Mouse (Mus musculus): Measurements from ENCODE around the gene Asic2. TPM values are rescaled to one million over a fixed set of nuclear protein-coding genes. Genes with fewer than 3 reads are reported as not detected.

The Asic2 gene
- polyA plus RNA-seq, 1 experiment from 2014 or later: 0.65 TPM

- Histone ChIP-seq H3K9me3 (no peaks in the 10 kb centered on the region), H3K4me1 (peaks cover 7% of the 10 kb centered on the region), H3K27ac (no peak overlapping the region), H3K27me3 (no peaks in the 10 kb centered on the region), H3K4me2 (replicated peaks) (no peak overlapping the region), H3K9ac (no peak overlapping the region), H3K36me3 (no peaks in the 10 kb centered on the region), H3K4me3 (no peak overlapping the region)
- ATAC-seq (ENCODE audit: low FRiP score, low read depth): no peak
- 53% methylated on average over 3 of the region's 3 CpGs for WGBS
These were observed 889.0 kb downstream of the Asic2 start for GRCm38 (mm10) chr11:81079237-81079636.

GRCm38 (mm10) chr11:81071836-81072235 lies 896.4 kb downstream of the Asic2 start:
- 88% methylated on average over 4 of the region's 4 CpGs for WGBS
- no peaks in the 10 kb centered on the region for H3K4me1 ChIP-seq
- no peaks in the 10 kb centered on the region for H3K36me3 ChIP-seq
- no peak for ATAC-seq (ENCODE audit: low FRiP score, low read depth)
- no peak overlapping the region for H3K4me2 ChIP-seq (replicated peaks)
- H3K27me3 ChIP-seq: no peaks in the 10 kb centered on the region
- no peak overlapping the region for H3K4me3 ChIP-seq
- no peaks in the 10 kb centered on the region for H3K9me3 ChIP-seq
- H3K9ac ChIP-seq: no peak overlapping the region
- no peak overlapping the region for H3K27ac ChIP-seq

GRCm38 (mm10) chr11:81065386-81065785 lies 902.9 kb downstream of the Asic2 start:
- WGBS: 82% methylated on average over 11 of the region's 11 CpGs
- no peak for ATAC-seq (ENCODE audit: low FRiP score, low read depth)
- Histone ChIP-seq H3K9me3 (no peaks in the 10 kb centered on the region), H3K36me3 (no peaks in the 10 kb centered on the region), H3K4me1 (no peaks in the 10 kb centered on the region), H3K9ac (no peak overlapping the region), H3K4me2 (replicated peaks) (no peak overlapping the region), H3K27me3 (no peaks in the 10 kb centered on the region), H3K4me3 (no peak overlapping the region), H3K27ac (no peak overlapping the region)

- ATAC-seq (ENCODE audit: low FRiP score, low read depth): no peak
- 86% methylated on average over 2 of the region's 2 CpGs for WGBS
- Histone ChIP-seq H3K4me3 (no peak overlapping the region), H3K27me3 (0 out of 2 replicates have a peak, but pooled peaks cover 3% of the 10 kb centered on the region), H3K9ac (no peak overlapping the region), H3K4me1 (no peaks in the 10 kb centered on the region), H3K36me3 (no peaks in the 10 kb centered on the region), H3K27ac (no peak overlapping the region), H3K9me3 (no peaks in the 10 kb centered on the region), H3K4me2 (replicated peaks) (no peak overlapping the region)
These were observed 904.3 kb downstream of the Asic2 start for GRCm38 (mm10) chr11:81064006-81064405.

- Histone ChIP-seq H3K4me3 (no peak overlapping the region), H3K4me1 (no peaks in the 10 kb centered on the region), H3K36me3 (no peaks in the 10 kb centered on the region), H3K27ac (no peak overlapping the region), H3K9me3 (no peaks in the 10 kb centered on the region), H3K4me2 (replicated peaks) (no peak overlapping the region), H3K27me3 (0 out of 2 replicates have a peak, but pooled peaks cover 3% of the 10 kb centered on the region), H3K9ac (no peak overlapping the region)
- WGBS: 87% methylated on average over 2 of the region's 2 CpGs
- no peak for ATAC-seq (ENCODE audit: low FRiP score, low read depth)
These were observed 908.2 kb downstream of the Asic2 start for GRCm38 (mm10) chr11:81060077-81060476.

- Histone ChIP-seq H3K27me3 (0 out of 2 replicates have a peak, but pooled peaks cover 3% of the 10 kb centered on the region), H3K9me3 (no peaks in the 10 kb centered on the region), H3K4me1 (no peaks in the 10 kb centered on the region), H3K4me2 (replicated peaks) (no peak overlapping the region), H3K36me3 (no peaks in the 10 kb centered on the region), H3K9ac (no peak overlapping the region), H3K4me3 (no peak overlapping the region), H3K27ac (no peak overlapping the region)
- ATAC-seq (ENCODE audit: low FRiP score, low read depth): no peak
- 88% methylated on average over 9 of the region's 9 CpGs for WGBS
These were observed 908.7 kb downstream of the Asic2 start for GRCm38 (mm10) chr11:81059546-81059945.

GRCm38 (mm10) chr11:81057506-81057905 lies 910.8 kb downstream of the Asic2 start:
- no peak overlapping the region for H3K4me2 ChIP-seq (replicated peaks)
- H3K4me1 ChIP-seq: no peaks in the 10 kb centered on the region
- H3K9me3 ChIP-seq: no peaks in the 10 kb centered on the region
- H3K27ac ChIP-seq: no peak overlapping the region
- H3K36me3 ChIP-seq: no peaks in the 10 kb centered on the region
- 0 out of 2 replicates have a peak, but pooled peaks cover 3% of the 10 kb centered on the region for H3K27me3 ChIP-seq
- 91% methylated on average over 3 of the region's 3 CpGs for WGBS
- H3K9ac ChIP-seq: no peak overlapping the region
- ATAC-seq (ENCODE audit: low FRiP score, low read depth): no peak
- H3K4me3 ChIP-seq: no peak overlapping the region

- no peak for ATAC-seq (ENCODE audit: low FRiP score, low read depth)
- Histone ChIP-seq H3K4me1 (no peaks in the 10 kb centered on the region), H3K9ac (no peak overlapping the region), H3K27ac (no peak overlapping the region), H3K9me3 (no peaks in the 10 kb centered on the region), H3K4me2 (replicated peaks) (no peak overlapping the region), H3K36me3 (no peaks in the 10 kb centered on the region), H3K27me3 (0 out of 2 replicates have a peak, but pooled peaks cover 3% of the 10 kb centered on the region), H3K4me3 (no peak overlapping the region)
- 95% methylated on average over 9 of the region's 9 CpGs for WGBS
These were observed 911.5 kb downstream of the Asic2 start for GRCm38 (mm10) chr11:81056776-81057175.

GRCm38 (mm10) chr11:81055446-81056145 lies 912.7 kb downstream of the Asic2 start:
- WGBS: 52% methylated on average over 12 of the region's 12 CpGs
- Histone ChIP-seq H3K4me1 (no peaks in the 10 kb centered on the region), H3K4me3 (no peak overlapping the region), H3K27ac (no peak overlapping the region), H3K9ac (no peak overlapping the region), H3K4me2 (replicated peaks) (no peak overlapping the region), H3K27me3 (0 out of 2 replicates have a peak, but pooled peaks cover 3% of the 10 kb centered on the region), H3K36me3 (no peaks in the 10 kb centered on the region), H3K9me3 (no peaks in the 10 kb centered on the region)
- ATAC-seq (ENCODE audit: low FRiP score, low read depth): no peak

- Histone ChIP-seq H3K9me3 (no peaks in the 10 kb centered on the region), H3K4me2 (replicated peaks) (no peak overlapping the region), H3K9ac (no peak overlapping the region), H3K27me3 (no peaks in the 10 kb centered on the region), H3K36me3 (no peaks in the 10 kb centered on the region), H3K27ac (no peak overlapping the region), H3K4me1 (0 out of 2 replicates have a peak, but pooled peaks cover 2% of the 10 kb centered on the region), H3K4me3 (no peak overlapping the region)
- 83% methylated on average over 8 of the region's 8 CpGs for WGBS
- ATAC-seq (ENCODE audit: low FRiP score, low read depth): no peak
These were observed 914.4 kb downstream of the Asic2 start for GRCm38 (mm10) chr11:81053826-81054225.

- Histone ChIP-seq H3K27me3 (peaks cover 26% of the 10 kb centered on the region), H3K27ac (no peak overlapping the region), H3K36me3 (no peaks in the 10 kb centered on the region), H3K9me3 (no peaks in the 10 kb centered on the region), H3K4me3 (no peak overlapping the region), H3K4me1 (no peaks in the 10 kb centered on the region), H3K4me2 (replicated peaks) (no peak overlapping the region), H3K9ac (no peak overlapping the region)
- WGBS: 69% methylated on average over 3 of the region's 3 CpGs
- ATAC-seq (ENCODE audit: low FRiP score, low read depth): no peak
These were observed 926.6 kb downstream of the Asic2 start for GRCm38 (mm10) chr11:81041671-81042070.

- no peaks in the 10 kb centered on the region for H3K9me3 ChIP-seq
These were observed 928.3 kb downstream of the Asic2 start for GRCm38 (mm10) chr11:81039976-81040375.

GRCm38 (mm10) chr11:81032151-81032550 lies 936.1 kb downstream of the Asic2 start:
- no peak for ATAC-seq (ENCODE audit: low FRiP score, low read depth)
- Histone ChIP-seq H3K4me1 (no peaks in the 10 kb centered on the region), H3K4me2 (replicated peaks) (no peak overlapping the region), H3K9me3 (no peaks in the 10 kb centered on the region), H3K36me3 (no peaks in the 10 kb centered on the region), H3K9ac (no peak overlapping the region), H3K4me3 (no peak overlapping the region), H3K27ac (no peak overlapping the region), H3K27me3 (no peaks in the 10 kb centered on the region)
- WGBS: 82% methylated on average over 3 of the region's 3 CpGs

More at GRCm38 (mm10) chr11:81039976-81040375, 928.3 kb downstream of the Asic2 start:
- Histone ChIP-seq H3K27me3 (peaks cover 26% of the 10 kb centered on the region), H3K27ac (no peak overlapping the region), H3K4me2 (replicated peaks) (no peak overlapping the region), H3K36me3 (no peaks in the 10 kb centered on the region), H3K4me3 (no peak overlapping the region), H3K9ac (no peak overlapping the region), H3K4me1 (no peaks in the 10 kb centered on the region)
- 39% methylated on average over 5 of the region's 5 CpGs for WGBS
- ATAC-seq (ENCODE audit: low FRiP score, low read depth): no peak
